Mouse (Mus musculus) kidney, postnatal 0 days (tissue): ENCODE measurements around the gene H2-Eb1. TPM values are rescaled to one million over a fixed set of nuclear protein-coding genes. Genes with fewer than 3 reads are reported as not detected.
A peak's percentile ranks its signal among the peaks of the same experiment; 100 is the strongest.

Experiments used
- ATAC-seq: fragments of 200-750 bp; cut with Nextera tagmentation; replicated peaks from 2 replicates; pipeline ENCODE4 v1.8.0; 2017; ENCODE audit warnings: low read depth, moderate number of reproducible peaks, moderate TSS enrichment, moderate library complexity; ENCODE audit not compliant: low FRiP score
- DNase-seq: peaks from one replicate; pipeline ENCODE4 v3.0.0-alpha.2; 2016; ENCODE audit warnings: low spot score
- H3K27ac ChIP-seq: fragments of 300-500 bp; sonication (generic); 2 replicates; pipeline ENCODE4 v1.5.1; 2014; ENCODE audit warnings: mild to moderate bottlenecking
- H3K27me3 ChIP-seq: fragments of 300-500 bp; sonication (generic); 2 replicates; pipeline ENCODE4 v1.6.1; 2014; ENCODE audit warnings: low read length, mixed read lengths; ENCODE audit not compliant: insufficient read depth
- H3K36me3 ChIP-seq: fragments of 300-500 bp; sonication (generic); 2 replicates; pipeline ENCODE4 v1.6.1; 2014; ENCODE audit warnings: low read length, mixed read lengths; ENCODE audit not compliant: insufficient read depth
- H3K4me1 ChIP-seq: fragments of 300-500 bp; sonication (generic); replicated peaks from 2 replicates; pipeline ENCODE4 v1.6.1; 2014; ENCODE audit warnings: antibody characterized with exemption, low read length, mixed read lengths; ENCODE audit not compliant: insufficient read depth
- H3K4me2 ChIP-seq: fragments of 300-500 bp; sonication (generic); 2 replicates; pipeline ENCODE4 v1.6.1; 2014; ENCODE audit warnings: mild to moderate bottlenecking, low read length, moderate library complexity, mixed read lengths
- H3K4me3 ChIP-seq: fragments of 300-500 bp; sonication (generic); replicated peaks from 2 replicates; pipeline ENCODE4 v1.5.1; 2014; ENCODE audit warnings: low read depth, low read length
- H3K9ac ChIP-seq: fragments of 300-500 bp; sonication (generic); 2 replicates; pipeline ENCODE4 v1.6.1; 2014; ENCODE audit warnings: low read depth, low read length
- H3K9me3 ChIP-seq: fragments of 300-500 bp; sonication (generic); replicated peaks from 2 replicates; pipeline ENCODE4 v1.6.1; 2016; ENCODE audit warnings: low read length, inconsistent platforms, mixed read lengths
- CTCF ChIP-seq: IDR thresholded peaks from 2 replicates; pipeline ENCODE4 v1.5.1; 2016; ENCODE audit warnings: antibody characterized with exemption, low read depth, mild to moderate bottlenecking, moderate library complexity
- whole genome bisulfite sequencing: fragments of 180-500 bp; shearing (Covaris S2); extraction: QIAGEN DNeasy Blood & Tissue Kit; methylation state at CpG from one replicate; pipeline ENCODE4 v1.1.7; 2014; 5-methylcytosine and 5-hydroxymethylcytosine counted together
- polyA plus RNA-seq: library from polyadenylated mRNA; unstranded; fragments of >200 nt; fragmentation: Nextera tagmentation; extraction: Ambion mirVana; gene quantifications from 2 replicates; pipeline ENCODE4 v1.2.1, GENCODE M21; 2015

The H2-Eb1 gene
- polyA plus RNA-seq, 1 experiment from 2014 or later, result 14.3 TPM

DNA sequence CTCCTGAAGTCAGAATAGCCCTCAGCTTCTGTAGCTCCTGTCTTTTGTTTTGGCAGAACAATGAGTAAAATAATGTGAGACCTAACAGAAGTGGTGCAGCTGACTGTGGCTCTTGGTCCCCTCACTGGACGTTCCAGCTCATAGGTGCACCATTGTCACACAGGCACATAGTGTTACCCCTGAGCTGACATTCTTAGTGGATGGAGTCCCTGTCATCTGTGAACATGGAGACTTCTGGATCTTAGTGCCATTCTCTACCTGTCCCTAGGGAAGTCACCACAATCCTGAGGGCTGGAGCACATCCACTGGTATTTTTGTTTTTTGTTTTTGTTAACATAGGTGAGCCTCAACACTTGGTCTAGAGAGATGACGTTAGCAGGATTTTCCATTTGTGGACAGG lies 34.7 kb upstream of the H2-Eb1 start:
- Histone ChIP-seq H3K4me1 (no peaks in the 10 kb centered on the region), H3K36me3 (no peaks in the 10 kb centered on the region), H3K9ac (no peak overlapping the region), H3K27ac (no peak overlapping the region), H3K9me3 (no peaks in the 10 kb centered on the region), H3K27me3 (no peaks in the 10 kb centered on the region), H3K4me3 (no peak overlapping the region), H3K4me2 (no peak overlapping the region)
- no peak for DNase-seq
- no peak for ATAC-seq
- no peak for TF ChIP-seq CTCF
- 75% methylated on average over 2 of the region's 2 CpGs for WGBS

DNA sequence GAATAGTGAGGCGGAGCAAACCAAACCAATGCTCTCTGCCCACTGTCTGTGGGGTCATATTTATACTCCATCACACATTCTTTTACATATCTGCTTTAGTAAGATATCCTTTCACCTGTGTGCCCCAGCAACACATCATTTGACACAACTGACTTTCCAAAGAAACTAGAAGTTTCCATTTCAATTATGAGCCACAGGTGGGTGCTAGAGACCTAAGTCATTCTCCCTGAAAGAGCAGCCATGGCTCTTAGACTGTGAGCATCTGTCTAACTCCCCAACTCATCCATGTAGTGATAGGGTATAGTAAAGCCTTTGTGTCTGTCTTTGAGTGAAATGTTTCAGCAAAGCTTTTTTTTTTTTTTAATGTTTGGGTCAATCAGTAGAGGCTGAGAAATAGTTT lies 33.6 kb upstream of the H2-Eb1 start:
- no peaks in the 10 kb centered on the region for H3K9me3 ChIP-seq
- peak; percentile 28 for DNase-seq
- TF ChIP-seq CTCF, result peak; percentile 53

DNA sequence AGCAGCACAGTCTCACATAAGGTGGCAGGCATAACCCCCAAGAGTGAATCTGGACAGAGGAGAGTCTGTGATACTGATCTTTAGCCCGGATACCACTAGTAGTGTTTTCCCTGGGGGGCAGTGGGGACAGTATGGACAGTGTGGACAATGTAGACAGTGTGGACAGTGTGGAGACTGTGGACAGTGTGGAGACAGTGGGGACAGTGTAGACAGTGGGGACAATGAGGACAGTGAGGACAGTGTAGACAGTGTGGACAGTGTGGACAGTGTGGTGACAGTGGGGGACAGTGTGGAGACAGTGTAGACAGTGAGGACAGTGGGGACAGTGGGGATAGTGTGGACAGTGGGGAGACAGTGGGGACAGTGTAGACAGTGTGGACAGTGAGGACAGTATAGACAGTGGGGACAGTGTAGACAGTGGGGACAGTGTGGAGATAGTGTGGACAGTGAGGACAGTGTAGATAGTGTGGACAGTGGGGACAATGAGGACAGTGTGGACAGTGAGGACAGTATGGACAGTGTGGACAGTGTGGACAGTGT lies 25.1 kb upstream of the H2-Eb1 start:
- no peak for TF ChIP-seq CTCF
- 87% methylated on average over 1 of the region's 1 CpGs for WGBS
- H3K4me2 ChIP-seq, result no peak overlapping the region
- no peaks in the 10 kb centered on the region for H3K36me3 ChIP-seq
- no peaks in the 10 kb centered on the region for H3K27me3 ChIP-seq
- no peak overlapping the region for H3K27ac ChIP-seq
- H3K4me1 ChIP-seq, result no peaks in the 10 kb centered on the region
- DNase-seq (no peak), ATAC-seq (no peak)
- no peak overlapping the region for H3K4me3 ChIP-seq
- H3K9me3 ChIP-seq, result no peaks in the 10 kb centered on the region
- H3K9ac ChIP-seq, result no peak overlapping the region

More for the DNA sequence above, 33.6 kb upstream of the H2-Eb1 start:
- Histone ChIP-seq H3K4me1 (no peaks in the 10 kb centered on the region), H3K4me3 (no peak overlapping the region), H3K27me3 (no peaks in the 10 kb centered on the region), H3K36me3 (no peaks in the 10 kb centered on the region), H3K9ac (no peak overlapping the region), H3K27ac (no peak overlapping the region), H3K4me2 (no peak overlapping the region)
- 87% methylated on average over 1 of the region's 1 CpGs for WGBS
- no peak for ATAC-seq

DNA sequence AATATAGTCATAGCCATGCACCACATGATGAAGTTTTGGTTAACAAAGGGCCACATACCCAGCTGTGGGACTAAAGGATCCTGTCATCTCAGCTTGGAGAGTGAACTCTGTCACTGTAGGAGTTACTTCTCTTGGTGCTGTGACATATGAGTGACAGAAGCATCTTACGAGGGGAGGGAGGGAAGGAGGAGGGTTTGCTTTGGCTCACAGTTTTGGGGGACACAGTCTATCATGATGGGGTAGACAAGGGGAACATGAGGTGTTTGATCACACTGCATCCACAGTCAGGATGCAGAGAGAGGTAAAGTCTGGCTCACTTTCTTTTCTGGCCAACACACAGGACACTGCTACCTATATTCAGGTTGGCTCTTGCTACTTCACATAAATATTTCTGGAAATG lies 23.8 kb upstream of the H2-Eb1 start:
- Histone ChIP-seq H3K4me2 (no peak overlapping the region), H3K9ac (no peak overlapping the region), H3K9me3 (no peaks in the 10 kb centered on the region), H3K27ac (no peak overlapping the region), H3K4me1 (no peaks in the 10 kb centered on the region), H3K36me3 (no peaks in the 10 kb centered on the region), H3K27me3 (no peaks in the 10 kb centered on the region), H3K4me3 (no peak overlapping the region)
- no peak for TF ChIP-seq CTCF
- DNase-seq (no peak), ATAC-seq (no peak)
- WGBS, result 71% methylated on average over 1 of the region's 1 CpGs

DNA sequence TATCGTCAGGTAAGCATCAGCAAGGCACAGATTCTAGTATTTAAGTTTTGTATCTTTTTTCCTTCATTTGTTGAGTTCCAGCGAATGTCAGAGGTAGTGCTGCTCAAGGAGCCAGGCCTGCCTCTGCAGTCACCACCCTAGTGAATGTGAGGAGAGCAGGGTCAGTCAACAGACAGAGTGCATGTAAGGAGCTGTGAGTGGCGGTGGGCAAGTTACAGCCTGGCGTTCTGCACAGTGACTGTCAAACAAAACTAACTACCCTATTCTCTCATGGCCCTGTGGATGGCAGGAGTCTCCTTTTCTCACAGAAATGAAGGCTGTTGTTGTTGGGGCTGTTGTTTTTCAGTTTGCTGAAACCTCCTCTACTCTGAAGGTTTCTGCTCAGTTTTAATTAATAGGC lies 20.3 kb upstream of the H2-Eb1 start:
- 76% methylated on average over 4 of the region's 4 CpGs for WGBS
- no peak for TF ChIP-seq CTCF
- no peaks in the 10 kb centered on the region for H3K4me1 ChIP-seq

DNA sequence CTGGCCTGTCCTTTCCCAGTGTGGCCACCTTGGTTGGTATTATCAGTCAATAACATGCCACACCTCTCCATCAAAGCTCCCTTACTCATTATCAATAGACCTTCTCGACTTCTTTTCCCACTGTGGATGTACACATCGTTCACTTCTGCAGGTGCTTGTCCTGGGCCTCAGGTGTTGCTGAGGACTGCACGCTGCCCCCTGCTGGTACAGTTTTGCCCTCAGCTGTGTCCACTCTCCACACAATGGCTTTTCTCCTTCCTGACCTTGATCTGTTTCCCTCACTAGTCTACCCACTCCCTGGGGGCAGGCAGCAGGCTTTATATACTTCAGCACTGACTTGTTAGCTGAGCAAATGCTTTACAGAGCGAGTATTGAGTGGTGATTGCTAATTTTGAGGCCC lies 19.8 kb upstream of the H2-Eb1 start:
- Histone ChIP-seq H3K4me1 (no peaks in the 10 kb centered on the region), H3K9me3 (no peaks in the 10 kb centered on the region), H3K27me3 (no peaks in the 10 kb centered on the region), H3K27ac (no peak overlapping the region), H3K4me2 (no peak overlapping the region), H3K9ac (no peak overlapping the region), H3K4me3 (no peak overlapping the region), H3K36me3 (no peaks in the 10 kb centered on the region)
- DNase-seq (peak; percentile 33), ATAC-seq (no peak)
- peak; percentile 66 for TF ChIP-seq CTCF
- 39% methylated on average over 4 of the region's 4 CpGs for WGBS

More for the DNA sequence above, 20.3 kb upstream of the H2-Eb1 start:
- no peak for ATAC-seq
- H3K9ac ChIP-seq, result no peak overlapping the region
- no peak overlapping the region for H3K27ac ChIP-seq
- no peaks in the 10 kb centered on the region for H3K36me3 ChIP-seq
- no peak overlapping the region for H3K4me3 ChIP-seq
- no peaks in the 10 kb centered on the region for H3K27me3 ChIP-seq
- H3K9me3 ChIP-seq, result no peaks in the 10 kb centered on the region
- DNase-seq, result no peak
- H3K4me2 ChIP-seq, result no peak overlapping the region

DNA sequence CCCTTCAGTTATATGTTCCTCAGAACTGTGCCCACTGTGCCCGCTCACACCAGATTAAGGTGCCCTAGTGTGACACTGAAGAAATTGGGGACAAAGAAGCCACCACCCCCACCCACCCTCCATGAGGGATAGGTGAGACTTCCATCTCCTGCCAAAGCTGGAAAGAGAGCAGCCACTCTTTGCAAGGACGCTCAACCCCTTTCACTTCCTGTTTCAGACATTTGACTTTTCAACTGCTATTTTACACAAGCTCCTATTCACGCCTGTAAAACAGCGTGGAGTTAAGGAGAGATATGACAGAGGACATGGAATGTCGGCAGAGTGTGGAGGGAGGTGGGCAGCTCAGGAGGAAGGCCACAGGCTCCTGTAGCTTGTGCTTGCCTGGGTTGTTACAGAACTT lies 19.2 kb upstream of the H2-Eb1 start:
- no peaks in the 10 kb centered on the region for H3K9me3 ChIP-seq
- no peak overlapping the region for H3K4me2 ChIP-seq
- H3K9ac ChIP-seq, result no peak overlapping the region
- no peaks in the 10 kb centered on the region for H3K27me3 ChIP-seq
- H3K36me3 ChIP-seq, result no peaks in the 10 kb centered on the region
- no peaks in the 10 kb centered on the region for H3K4me1 ChIP-seq
- 79% methylated on average over 5 of the region's 5 CpGs for WGBS
- TF ChIP-seq CTCF, result no peak
- ATAC-seq (no peak), DNase-seq (no peak)
- no peak overlapping the region for H3K4me3 ChIP-seq
- H3K27ac ChIP-seq, result no peak overlapping the region
